Mouse (Mus musculus) liver, adult 2 months (tissue): ENCODE measurements around the gene Asdurf. TPM values are rescaled to one million over a fixed set of nuclear protein-coding genes. Genes with fewer than 3 reads are reported as not detected.
"Not testable (repeated sequence)": the region's sequence is repeated elsewhere in the genome, so short reads cannot be mapped to it uniquely, and the experiment has no call there.

Experiments
- DNase-seq: peaks from one replicate; pipeline ENCODE4 v3.0.0-alpha.2; 2011; ENCODE audit warnings: low read depth, low spot score; ENCODE audit errors: extremely low read depth
- H3K27ac ChIP-seq: fragments of 200-500 bp; replicated peaks from 2 replicates; pipeline ENCODE4 v1.5.1; 2012; ENCODE audit warnings: low read depth, mild to moderate bottlenecking, control low read depth, inconsistent platforms, low read length; ENCODE audit not compliant: insufficient read depth
- H3K27me3 ChIP-seq: fragments of 200-500 bp; 2 replicates; pipeline ENCODE4 v1.6.1; 2012; ENCODE audit warnings: mild to moderate bottlenecking, moderate library complexity, low read length, inconsistent platforms; ENCODE audit not compliant: control insufficient read depth, insufficient read depth
- H3K36me3 ChIP-seq: fragments of 200-500 bp; 2 replicates; pipeline ENCODE4 v1.6.1; 2012; ENCODE audit warnings: low read length, inconsistent platforms; ENCODE audit not compliant: control insufficient read depth, insufficient read depth
- H3K4me1 ChIP-seq: fragments of 200-500 bp; 2 replicates; pipeline ENCODE4 v1.6.1; 2011; ENCODE audit warnings: low read length; ENCODE audit not compliant: control insufficient read depth, insufficient read depth
- H3K4me3 ChIP-seq: fragments of 200-500 bp; 2 replicates; pipeline ENCODE4 v1.5.1; 2011; ENCODE audit warnings: low read depth, mild to moderate bottlenecking, control low read depth, low read length, moderate library complexity; ENCODE audit not compliant: insufficient read depth
- H3K79me2 ChIP-seq: fragments of 200-500 bp; 2 replicates; pipeline ENCODE4 v1.6.1; 2012; ENCODE audit warnings: inconsistent platforms, mild to moderate bottlenecking, low read length, moderate library complexity; ENCODE audit not compliant: control insufficient read depth, insufficient read depth
- H3K9ac ChIP-seq: fragments of 200-500 bp; 2 replicates; pipeline ENCODE4 v1.6.1; 2012; ENCODE audit warnings: low read depth, mild to moderate bottlenecking, control low read depth, inconsistent platforms, low read length
- CTCF ChIP-seq: fragments of 200-500 bp; IDR thresholded peaks from 2 replicates; pipeline ENCODE4 v1.5.1; 2011; ENCODE audit warnings: low read depth, low read length, control low read depth
- POLR2A ChIP-seq: fragments of 200-500 bp; IDR thresholded peaks from 2 replicates; pipeline ENCODE4 v1.6.1; 2011; ENCODE audit warnings: low read length, control low read depth; ENCODE audit not compliant: insufficient read depth; ENCODE audit errors: extremely low read depth
- WGBS: fragments of 180-500 bp; shearing (Covaris S2); methylation state at CpG from one replicate; pipeline ENCODE4 v1.1.7; 2018; 5-methylcytosine and 5-hydroxymethylcytosine counted together
- polyA plus RNA-seq: library from polyadenylated mRNA; depleted of rRNA; stranded (reverse); fragments of >200 nt; gene quantifications from 2 replicates; pipeline ENCODE4 v1.2.3, GENCODE M21; 2012; rRNA removed
- total RNA-seq: library from RNA; depleted of rRNA; stranded (reverse); fragments of >200 nt; gene quantifications from 2 replicates; pipeline ENCODE4 v1.2.3, GENCODE M21; 2014; rRNA removed

Gene Asdurf
- total RNA-seq (not detected in 2 replicates), polyA plus RNA-seq (not detected in 2 replicates)

DNA sequence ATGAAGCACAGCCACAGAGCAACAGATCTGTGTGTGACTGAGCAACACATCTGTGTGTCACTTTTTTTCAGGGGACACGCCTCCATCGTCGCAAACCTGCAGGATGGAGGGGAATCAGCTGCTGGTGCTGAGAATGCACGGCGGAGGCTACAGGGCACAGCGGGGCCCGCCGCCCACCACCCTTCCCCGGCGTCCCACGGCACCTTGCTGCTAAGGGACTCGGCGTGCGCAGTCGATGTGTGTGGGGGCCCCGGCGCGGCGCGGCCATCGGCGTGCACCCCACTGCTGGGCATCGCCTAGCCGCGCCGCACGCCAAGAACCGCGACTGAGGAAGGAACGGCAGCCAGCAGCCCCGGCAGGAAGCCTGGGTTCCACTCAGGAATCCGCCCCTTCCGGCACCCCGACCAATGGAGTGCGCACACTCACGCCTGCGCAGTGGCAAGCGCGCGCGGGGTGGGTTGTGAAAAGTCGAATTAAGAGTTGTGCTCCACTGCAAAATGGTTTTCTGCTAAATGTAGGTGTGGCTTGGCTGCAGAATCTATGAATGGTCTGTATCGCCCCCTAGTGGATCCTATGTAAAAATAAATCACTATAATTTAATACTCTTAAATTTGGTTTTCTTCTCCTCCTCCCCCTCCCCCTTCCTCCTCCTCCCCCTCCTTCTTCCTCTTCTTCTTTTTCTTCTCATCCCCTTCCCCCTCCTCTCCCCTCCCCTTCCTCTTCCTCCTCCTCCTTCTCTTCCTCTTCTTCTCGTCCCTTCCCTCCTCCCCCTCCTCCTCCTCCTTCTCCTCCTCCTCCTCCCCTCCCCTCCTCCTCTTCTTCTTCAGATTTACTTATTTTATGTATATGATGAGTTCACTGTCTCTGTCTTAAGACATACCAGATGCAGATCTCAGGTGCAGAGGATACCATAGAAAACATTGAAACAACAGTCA is at the start of gene Asdurf, which contains the start of the genes Gm28551 and Asnsd1:
Asdurf (minus strand) TSS at position 293 of the 935 bp plus-strand sequence.
Gm28551 (minus strand) TSS at position 341 of the 935 bp plus-strand sequence.
Asnsd1 (minus strand) TSS at position 426 of the 935 bp plus-strand sequence.
- Histone ChIP-seq H3K27me3 (no peaks in the 10 kb centered on the region), H3K36me3 (peaks cover 14% of the 10 kb centered on the region), H3K27ac (no peak within 1 kb of the TSS; the same call in 1 of the 2 replicates), H3K4me1 (peaks cover 4% of the 10 kb centered on the region; the same call in 1 of the 2 replicates), H3K79me2 (no peaks in the 10 kb centered on the region), H3K9ac (peak within 1 kb of the TSS; percentile 96), H3K4me3 (peak within 1 kb of the TSS; percentile 95)
- TF ChIP-seq CTCF (no peak), POLR2A (peak; percentile 51; the same call in 1 of the 2 replicates)
- peak; percentile 90 for DNase-seq
- WGBS, result under 1% methylated on average over 43 of the region's 44 CpGs

DNA sequence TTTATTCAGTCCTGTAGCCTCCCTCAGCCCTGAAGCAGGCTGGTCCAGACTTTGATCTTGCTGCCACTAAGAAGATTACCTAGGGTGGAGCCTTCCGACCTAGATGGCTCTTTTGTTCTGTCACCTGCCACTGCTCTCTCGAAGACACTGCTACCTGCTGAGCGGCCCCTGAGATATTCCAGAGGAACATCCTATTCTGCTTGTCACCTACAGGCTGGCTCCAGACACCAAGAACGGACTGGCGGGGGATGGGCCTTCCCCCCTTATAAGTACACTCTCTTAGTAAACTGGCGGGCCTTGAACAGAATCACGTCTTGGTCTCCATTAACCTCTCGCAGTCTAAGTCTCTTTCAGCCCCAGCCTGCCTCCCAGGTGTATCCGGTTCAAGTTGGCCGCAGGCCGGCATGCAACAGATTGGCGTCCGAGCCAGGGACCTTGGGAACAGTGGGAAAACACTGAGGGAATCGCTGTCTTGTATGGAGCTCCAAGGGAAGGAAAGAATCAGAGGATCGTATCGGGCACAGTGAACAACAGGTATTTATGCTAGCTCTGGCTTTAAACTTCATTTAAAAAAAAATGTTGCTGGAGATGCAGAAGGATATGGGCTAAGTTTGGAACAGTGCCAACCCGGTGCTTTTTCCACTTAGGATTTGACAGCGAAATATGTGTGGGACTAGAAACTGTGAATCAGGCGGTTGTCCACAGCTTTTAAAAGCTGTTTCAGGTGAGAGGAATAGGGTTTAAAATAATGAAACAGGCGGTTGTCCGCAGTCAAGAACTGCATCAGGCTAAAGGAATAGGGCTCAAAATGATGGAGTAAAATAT is 41.7 kb upstream of the Asdurf start:
- not testable (repeated sequence) for H3K27me3 ChIP-seq, DNase-seq, H3K9ac ChIP-seq, H3K36me3 ChIP-seq, H3K4me3 ChIP-seq, H3K4me1 ChIP-seq, H3K27ac ChIP-seq, H3K79me2 ChIP-seq
- WGBS, result 45% methylated on average over 21 of the region's 21 CpGs

GRCm38 (mm10) chr1:53388762-53389161 is 36.3 kb upstream of the Asdurf start:
- H3K79me2 ChIP-seq, result no peaks in the 10 kb centered on the region

GRCm38 (mm10) chr1:53384085-53384688 is 31.8 kb upstream of the Asdurf start:
- no peak overlapping the region for H3K9ac ChIP-seq
- no peaks in the 10 kb centered on the region for H3K79me2 ChIP-seq
- H3K36me3 ChIP-seq, result no peaks in the 10 kb centered on the region
- no peak overlapping the region for H3K4me3 ChIP-seq
- no peak overlapping the region for H3K27ac ChIP-seq
- DNase-seq, result no peak
- TF ChIP-seq POLR2A, result no peak
- no peak for TF ChIP-seq CTCF
- no peaks in the 10 kb centered on the region for H3K27me3 ChIP-seq
- no peaks in the 10 kb centered on the region for H3K4me1 ChIP-seq
- 75% methylated on average over 6 of the region's 6 CpGs for WGBS

More at GRCm38 (mm10) chr1:53388762-53389161, 36.3 kb upstream of the Asdurf start:
- Histone ChIP-seq H3K4me3 (no peak overlapping the region), H3K27ac (no peak overlapping the region), H3K4me1 (no peaks in the 10 kb centered on the region), H3K9ac (no peak overlapping the region), H3K36me3 (no peaks in the 10 kb centered on the region), H3K27me3 (no peaks in the 10 kb centered on the region)
- DNase-seq, result no peak
- TF ChIP-seq POLR2A, result no peak
- no peak for TF ChIP-seq CTCF
- WGBS, result 96% methylated on average over 14 of the region's 14 CpGs

DNA sequence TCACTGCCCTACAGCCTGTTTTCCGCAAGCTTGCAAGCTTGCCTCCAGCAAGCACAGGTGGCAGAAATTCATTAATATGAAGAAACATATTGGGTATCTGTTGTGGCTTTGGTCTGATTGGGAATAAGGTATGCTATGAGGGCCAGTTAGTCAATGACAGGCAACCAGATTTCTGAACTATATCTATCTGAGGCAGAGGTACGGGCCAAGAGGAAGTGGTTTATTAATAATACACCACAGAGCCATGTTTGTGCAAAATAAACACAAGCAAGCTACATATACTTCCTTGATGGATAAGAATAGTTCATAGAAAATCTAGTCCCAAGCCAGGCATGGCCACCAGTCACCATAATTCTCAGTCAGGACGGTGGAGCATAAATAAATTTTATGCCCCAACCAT is 25.3 kb upstream of the Asdurf start:
- DNase-seq, result no peak
- no peak overlapping the region for H3K9ac ChIP-seq
- no peak for TF ChIP-seq POLR2A
- no peak for TF ChIP-seq CTCF
- H3K4me3 ChIP-seq, result no peak overlapping the region
- H3K27ac ChIP-seq, result no peak overlapping the region
- no peaks in the 10 kb centered on the region for H3K79me2 ChIP-seq
- H3K4me1 ChIP-seq, result no peaks in the 10 kb centered on the region
- no peaks in the 10 kb centered on the region for H3K27me3 ChIP-seq
- 79% methylated on average over 3 of the region's 3 CpGs for WGBS
- H3K36me3 ChIP-seq, result no peaks in the 10 kb centered on the region

- H3K4me3 ChIP-seq, DNase-seq, H3K36me3 ChIP-seq, H3K9ac ChIP-seq, H3K4me1 ChIP-seq, H3K27me3 ChIP-seq, H3K79me2 ChIP-seq, H3K27ac ChIP-seq: not testable (repeated sequence)
- 88% methylated on average over 2 of the region's 2 CpGs for WGBS
Measured at GRCm38 (mm10) chr1:53375965-53376364, 23.5 kb upstream of the Asdurf start.
